Mouse (Mus musculus) thymus, postnatal 0 days (tissue): ENCODE measurements around the gene Pgm1. TPM values are rescaled to one million over a fixed set of nuclear protein-coding genes. Genes with fewer than 3 reads are reported as not detected.

Experiments used
- DNase-seq: peaks from one replicate; pipeline ENCODE4 v3.0.0-alpha.2; 2015; ENCODE audit warnings: low spot score
- polyA plus RNA-seq: library from polyadenylated mRNA; unstranded; fragments of >200 nt; fragmentation: Nextera tagmentation; extraction: Ambion mirVana; gene quantifications from 2 replicates; pipeline ENCODE4 v1.2.1, GENCODE M21; 2015

Pgm1 gene
- polyA plus RNA-seq, 1 experiment from 2014 or later: 42.9 TPM

DNA sequence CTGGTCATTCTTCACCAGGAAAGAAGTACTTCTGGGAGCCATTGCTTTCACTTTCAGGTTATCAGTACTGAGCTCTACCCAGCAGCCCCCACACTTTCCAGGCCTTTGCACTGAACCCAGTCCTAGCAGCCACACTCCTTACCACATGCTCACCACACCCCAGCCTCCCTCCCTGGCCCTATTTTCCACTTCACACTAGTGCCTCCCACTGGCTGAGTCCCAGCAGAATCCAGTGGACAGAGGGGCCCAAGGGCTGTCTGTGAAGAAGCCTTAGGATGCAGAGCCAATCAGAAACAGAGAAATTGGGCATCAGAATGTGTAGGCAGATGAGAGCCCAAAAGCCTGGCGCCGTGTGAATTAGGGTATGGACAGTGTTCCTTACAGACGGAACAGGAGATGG, 81.7 kb downstream of the Pgm1 start:
- no peak for DNase-seq

DNA sequence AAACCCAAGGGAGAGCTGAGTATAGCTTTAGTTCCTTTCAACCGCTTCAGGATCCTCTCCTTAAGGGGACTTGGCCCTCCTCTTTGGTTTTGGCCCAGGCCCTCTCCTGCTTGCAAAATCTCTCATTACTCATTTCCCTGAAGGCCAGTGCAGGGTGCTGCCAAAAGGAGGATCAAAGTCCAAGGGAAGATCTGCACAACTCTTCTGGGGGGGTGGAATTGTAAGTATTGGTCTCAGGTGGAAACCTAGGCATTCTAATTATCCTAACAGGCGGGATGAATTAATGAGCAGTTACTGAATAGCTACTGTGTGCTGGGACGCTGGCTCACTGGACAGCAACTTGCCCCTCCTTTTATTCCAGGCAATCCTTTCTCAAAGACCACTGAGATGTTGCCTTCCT, 82.3 kb downstream of the Pgm1 start:
- no peak for DNase-seq

DNA sequence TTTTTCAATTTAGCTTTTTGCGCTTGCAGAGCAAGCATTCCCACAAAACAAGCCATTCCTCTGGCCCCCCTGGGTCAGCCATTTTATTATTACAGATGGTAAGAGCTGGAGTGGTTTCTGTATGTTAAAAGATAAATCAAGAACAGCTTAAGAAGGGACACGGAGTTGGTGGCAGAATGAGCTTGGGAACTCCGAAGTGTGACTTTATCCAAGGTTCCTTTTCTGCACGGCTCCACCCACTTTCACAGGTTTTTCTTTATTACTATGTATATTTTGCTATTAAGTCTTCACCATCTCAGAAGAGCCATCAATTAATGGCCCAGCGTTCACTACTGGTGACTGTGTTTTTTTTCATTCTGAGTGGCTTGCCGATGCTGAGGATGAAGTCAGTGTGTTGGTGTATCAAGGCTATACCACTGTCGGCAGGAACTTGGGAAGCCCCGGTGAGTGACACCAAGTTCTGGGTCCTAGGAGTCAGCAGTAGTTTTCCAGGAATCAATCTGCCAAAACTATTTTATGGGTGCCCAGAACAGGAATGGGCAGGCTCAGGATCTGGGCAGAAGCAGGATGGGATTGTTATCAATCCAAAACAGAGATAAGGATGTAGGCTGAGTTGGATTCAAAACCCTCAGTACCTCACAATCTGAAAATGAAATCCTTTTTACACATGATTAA, 83.3 kb downstream of the Pgm1 start:
- no peak for DNase-seq

DNA sequence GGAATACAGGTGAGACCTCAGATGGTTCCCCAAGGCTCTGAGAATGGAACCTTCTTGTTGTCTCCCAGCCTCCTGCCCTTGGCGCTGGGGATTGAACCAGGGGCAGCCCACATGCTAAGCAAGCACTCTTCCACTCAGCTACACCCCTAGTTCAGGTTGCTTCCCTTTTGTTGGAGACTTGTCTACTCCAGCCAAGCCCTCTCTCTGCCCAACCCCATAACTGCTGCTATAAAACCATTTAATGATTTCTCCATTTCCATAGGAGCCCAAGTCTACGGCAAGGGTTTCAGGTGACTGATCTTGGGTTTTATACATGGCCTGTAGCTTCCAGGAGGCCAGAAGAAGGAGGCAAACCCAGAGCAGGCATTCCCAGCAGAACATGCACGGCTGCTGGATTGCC, 98.6 kb downstream of the Pgm1 start:
- DNase-seq: no peak

DNA sequence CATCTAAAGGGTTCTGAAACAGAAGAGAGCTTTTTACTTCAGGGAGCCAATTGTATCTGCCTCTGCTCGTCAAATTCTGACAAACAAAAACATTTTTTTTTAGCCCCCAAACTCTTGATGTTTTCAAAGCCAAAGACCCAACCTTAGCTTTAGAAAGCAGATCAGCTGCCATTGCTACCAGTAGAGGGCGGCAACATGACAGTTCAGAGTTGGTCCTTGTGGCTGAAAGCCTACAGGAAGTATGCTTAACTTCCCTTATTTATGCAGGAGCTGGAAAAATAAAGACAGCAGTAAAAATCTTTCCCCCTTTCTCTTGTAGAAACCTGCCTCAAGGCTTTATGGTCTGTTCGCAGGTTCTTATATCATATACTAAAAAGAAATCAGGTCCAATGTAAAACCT, 99.4 kb downstream of the Pgm1 start:
- DNase-seq: peak; percentile 40

DNA sequence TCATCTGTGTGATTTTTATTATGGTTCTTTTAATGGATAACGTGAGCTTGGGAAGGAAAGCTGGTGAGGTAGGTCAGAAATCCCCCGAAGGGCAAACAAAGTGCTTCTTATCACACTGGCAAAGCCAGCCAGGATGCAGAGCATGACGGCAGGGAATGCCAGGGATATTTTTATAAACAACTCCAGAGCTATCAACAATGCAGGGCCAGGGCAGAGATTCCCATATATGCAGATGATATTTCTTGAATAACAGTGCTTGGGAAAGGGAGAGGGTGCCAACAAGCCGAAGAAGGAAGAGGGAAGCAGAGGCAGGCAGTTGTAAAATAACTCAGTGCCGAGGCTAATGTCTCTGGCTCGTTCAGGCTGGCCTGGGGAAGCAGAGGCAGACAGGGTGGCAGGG, 102.1 kb downstream of the Pgm1 start:
- DNase-seq: no peak

DNA sequence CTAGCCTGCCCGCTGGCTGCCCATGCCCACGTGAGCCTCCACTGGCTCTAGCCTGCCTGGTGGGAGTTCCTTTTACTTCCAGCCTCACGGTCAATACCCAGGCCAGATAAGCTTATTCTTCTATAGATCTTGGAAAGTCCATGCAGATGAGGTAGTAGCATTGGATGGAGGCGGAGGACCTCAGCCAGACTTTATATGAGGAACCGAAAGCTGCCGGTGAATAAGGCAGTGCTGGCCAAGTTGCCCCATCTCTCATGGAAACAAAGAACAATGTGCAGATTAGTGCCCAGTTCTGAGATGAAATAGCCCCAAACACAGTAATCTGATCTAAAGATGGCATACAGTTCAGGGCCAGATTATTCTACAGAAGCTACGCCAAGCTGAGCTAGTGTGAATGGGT, 103.4 kb downstream of the Pgm1 start:
- DNase-seq: no peak

DNA sequence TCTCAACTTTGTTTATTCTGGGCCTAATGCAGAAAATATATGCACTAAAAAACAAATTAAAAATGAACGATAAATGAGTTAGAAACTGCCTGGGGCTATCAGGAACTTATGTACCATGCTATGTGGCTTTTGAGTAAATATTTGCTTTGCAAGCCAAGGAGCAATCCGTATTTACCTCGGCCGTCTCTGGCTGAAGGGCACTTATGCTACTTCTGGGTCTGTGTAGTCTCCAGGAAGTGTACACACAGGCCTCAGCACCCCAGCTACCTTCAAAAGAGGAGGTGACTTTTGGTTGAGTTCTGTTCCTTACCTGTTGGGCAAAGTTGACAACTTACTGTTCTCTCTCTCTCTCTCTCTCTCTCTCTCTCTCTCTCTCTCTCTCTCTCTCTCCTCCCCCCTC, 104.7 kb downstream of the Pgm1 start:
- DNase-seq: no peak

DNA sequence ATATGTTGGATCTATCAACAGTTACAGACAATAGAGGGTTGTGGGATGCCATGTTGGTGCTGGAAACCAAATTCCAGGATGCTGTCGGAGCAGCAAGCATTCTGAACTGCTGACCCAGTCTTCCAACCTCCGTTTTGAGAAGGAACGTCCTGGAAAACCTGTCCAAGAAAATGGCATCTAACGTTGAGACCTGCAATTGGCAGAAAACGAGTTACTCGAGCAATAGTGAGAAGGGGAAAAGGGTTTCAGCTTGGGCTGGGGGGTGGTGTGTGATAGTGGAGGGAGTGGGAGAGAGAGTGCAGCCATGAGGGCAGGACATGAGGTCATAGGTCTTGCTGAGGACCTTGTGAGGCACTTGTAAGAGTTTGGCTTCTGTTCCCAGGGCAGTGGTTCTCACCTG, 105.8 kb downstream of the Pgm1 start:
- no peak for DNase-seq

DNA sequence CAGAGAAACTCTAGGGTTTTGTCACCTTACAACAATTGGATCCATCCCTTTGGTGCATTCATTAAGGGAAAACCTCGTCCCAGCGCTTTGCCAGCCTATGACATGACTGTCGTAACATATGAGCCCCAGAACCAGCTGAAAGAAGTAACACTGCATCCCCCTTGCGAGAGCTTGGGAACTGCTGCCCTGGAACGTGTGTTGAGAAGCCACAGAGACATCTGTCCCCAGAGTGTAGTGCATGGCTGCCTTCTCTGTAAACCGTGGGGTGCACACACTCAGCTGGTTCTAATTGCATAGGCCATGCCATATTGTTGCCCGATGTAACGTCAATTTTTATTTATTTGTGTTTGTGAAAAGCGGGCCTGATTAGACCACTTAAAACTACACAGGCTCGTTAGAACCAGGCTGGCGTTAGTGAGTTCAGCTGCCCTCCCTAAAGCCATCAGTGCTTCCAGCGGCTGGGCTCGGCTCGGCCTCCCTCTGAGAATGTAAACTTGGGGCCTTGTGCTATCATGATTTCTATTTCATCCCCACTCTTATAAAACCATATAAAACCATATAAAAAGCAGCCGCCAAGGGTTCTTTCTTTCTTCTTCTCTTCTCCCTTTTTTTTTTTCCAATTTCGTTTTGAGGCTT, 106.8 kb downstream of the Pgm1 start:
- DNase-seq: no peak

Other genes with a start within 250 kb of the Pgm1 start
- 11.3 and 12.1 TPM in 2 replicates for gene Alg6, start 213.8 kb upstream of the Pgm1 start, polyA plus RNA-seq
- 21.2 and 21.9 TPM in 2 replicates for gene Efcab7, start 100.2 kb upstream of the Pgm1 start, polyA plus RNA-seq
- 46.1 and 47.1 TPM in 2 replicates for gene Itgb3bp, start 399 bp downstream of the Pgm1 start, polyA plus RNA-seq
- 2.2 and 2.6 TPM in 2 replicates for gene Ror1, start 166.4 kb downstream of the Pgm1 start, polyA plus RNA-seq